18 mouse cellular contexts compared by ENCODE assay signal in the genomic region with DNA sequence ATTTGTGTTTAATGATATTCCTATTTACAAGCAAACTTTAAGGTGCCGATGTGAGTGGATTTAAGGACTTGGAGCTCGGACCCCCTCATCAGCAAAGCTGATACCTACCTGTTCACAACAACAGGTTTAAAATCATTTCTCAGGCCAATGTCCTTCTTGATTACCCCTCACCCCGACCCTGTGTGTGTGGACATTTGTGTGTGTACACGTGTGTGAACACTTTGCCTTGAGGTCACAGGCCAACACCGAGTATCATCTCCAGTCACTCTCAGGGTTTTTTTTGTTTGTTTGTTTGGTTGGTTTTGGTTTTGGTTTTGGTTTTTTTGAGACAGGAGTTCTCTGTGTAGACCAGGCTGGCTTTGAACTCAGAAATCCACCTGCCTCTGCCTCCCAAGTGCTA.
DNase-seq lines count a peak whose midpoint lies in the region; ATAC-seq lines count a peak whose summit lies in the region.
"Had no signal": no experiment of that assay in that cellular context is flagged by ENCODE, and none has a peak within 500 bp of the region (broad histone marks: within the 10 kb centered on the region; RNA-seq: fewer than 3 reads in every experiment).

No protein-coding gene starts in this region.

- H3K36me3 ChIP-seq in heart, embryonic 10.5 days, result peaks cover 11% of the 10 kb centered on the region
- peaks cover 4% of the 10 kb centered on the region; the same call in 1 of the 2 replicates for H3K36me3 ChIP-seq in heart, embryonic 12.5 days
- H3K36me3 ChIP-seq in kidney, embryonic 16.5 days (ENCODE audit: insufficient read depth, low read length), result no peaks in the 10 kb centered on the region
- H3K36me3 ChIP-seq in embryonic facial prominence, embryonic 11.5 days (replicated peaks; ENCODE audit: control insufficient read depth, insufficient read depth, low read depth, low read length), result no peaks in the 10 kb centered on the region
- H3K36me3 ChIP-seq in limb, embryonic 13.5 days, result 0 out of 2 replicates have a peak, but pooled peaks cover 2% of the 10 kb centered on the region

- WGBS in heart, embryonic 10.5 days, result 87% methylated on average over 5 of the region's 5 CpGs
- 80% methylated on average over 5 of the region's 5 CpGs for WGBS in heart, embryonic 12.5 days
- 75% methylated on average over 5 of the region's 5 CpGs for WGBS in kidney, embryonic 16.5 days
- 79% methylated on average over 5 of the region's 5 CpGs for WGBS in embryonic facial prominence, embryonic 11.5 days
- WGBS in limb, embryonic 13.5 days, result 91% methylated on average over 5 of the region's 5 CpGs

- no peaks in the 10 kb centered on the region for H3K9me3 ChIP-seq in heart, embryonic 10.5 days
- 0 out of 2 replicates have a peak, but pooled peaks cover 4% of the 10 kb centered on the region for H3K9me3 ChIP-seq in heart, embryonic 12.5 days (replicated peaks)
- H3K9me3 ChIP-seq in kidney, embryonic 16.5 days (ENCODE audit: low read length), result peaks cover 5% of the 10 kb centered on the region; the same call in 1 of the 2 replicates
- H3K9me3 ChIP-seq in embryonic facial prominence, embryonic 11.5 days (replicated peaks; ENCODE audit: control insufficient read depth, low read length), result no peaks in the 10 kb centered on the region
- H3K9me3 ChIP-seq in limb, embryonic 13.5 days, result no peaks in the 10 kb centered on the region
- H3K9me3 ChIP-seq: megakaryocyte, embryonic 14.5 days had no signal

- no peak overlapping the region for H3K4me2 ChIP-seq in heart, embryonic 12.5 days
- H3K4me2 ChIP-seq in kidney, embryonic 16.5 days (replicated peaks; ENCODE audit: low read depth, low read length), result no peak overlapping the region
- no peak overlapping the region for H3K4me2 ChIP-seq in embryonic facial prominence, embryonic 11.5 days (ENCODE audit: low read depth, low read length)
- H3K4me2 ChIP-seq in limb, embryonic 13.5 days (replicated peaks), result no peak overlapping the region

- H3K4me3 ChIP-seq in heart, embryonic 10.5 days, result no peak overlapping the region
- no peak overlapping the region for H3K4me3 ChIP-seq in heart, embryonic 12.5 days
- H3K4me3 ChIP-seq in kidney, embryonic 16.5 days (ENCODE audit: low read length), result no peak overlapping the region
- H3K4me3 ChIP-seq in embryonic facial prominence, embryonic 11.5 days (ENCODE audit: low read depth, low read length), result no peak overlapping the region
- H3K4me3 ChIP-seq in limb, embryonic 13.5 days, result no peak overlapping the region
- H3K4me3 ChIP-seq: megakaryocyte, embryonic 14.5 days had no signal

- H3K9ac ChIP-seq in heart, embryonic 12.5 days, result no peak overlapping the region
- H3K9ac ChIP-seq in kidney, embryonic 16.5 days (replicated peaks; ENCODE audit: low read length), result no peak overlapping the region
- no peak overlapping the region; the same call in 1 of the 2 replicates for H3K9ac ChIP-seq in embryonic facial prominence, embryonic 11.5 days (replicated peaks; ENCODE audit: low read length)
- H3K9ac ChIP-seq in limb, embryonic 13.5 days, result no peak overlapping the region

- peak overlapping the region; percentile 85; the same call in 1 of the 2 replicates for H3K27ac ChIP-seq in heart, embryonic 10.5 days
- no peak overlapping the region for H3K27ac ChIP-seq in heart, embryonic 12.5 days (ENCODE audit: poor library complexity, severe bottlenecking)
- peak overlapping the region; percentile 92; the same call in 1 of the 2 replicates for H3K27ac ChIP-seq in kidney, embryonic 16.5 days (ENCODE audit: low read length)
- 0 out of 2 replicates have a peak overlapping the region, but pooled peaks have one; percentile 52 for H3K27ac ChIP-seq in embryonic facial prominence, embryonic 11.5 days (replicated peaks; ENCODE audit: low read depth, low read length)
- H3K27ac ChIP-seq in limb, embryonic 13.5 days, result 0 out of 2 replicates have a peak overlapping the region, but pooled peaks have one; percentile 94
- H3K27ac ChIP-seq: hindbrain, postnatal 0 days had no signal

- H3K4me1 ChIP-seq in heart, embryonic 10.5 days, result peaks cover 73% of the 10 kb centered on the region
- H3K4me1 ChIP-seq in heart, embryonic 12.5 days (replicated peaks), result peaks cover 63% of the 10 kb centered on the region
- peaks cover 50% of the 10 kb centered on the region for H3K4me1 ChIP-seq in kidney, embryonic 16.5 days (ENCODE audit: insufficient read depth, low read length)
- H3K4me1 ChIP-seq in embryonic facial prominence, embryonic 11.5 days (ENCODE audit: control insufficient read depth, insufficient read depth, low read length), result peaks cover 6% of the 10 kb centered on the region
- peaks cover 54% of the 10 kb centered on the region for H3K4me1 ChIP-seq in limb, embryonic 13.5 days

- no peaks in the 10 kb centered on the region for H3K27me3 ChIP-seq in heart, embryonic 10.5 days (ENCODE audit: insufficient read depth, poor library complexity, severe bottlenecking)
- H3K27me3 ChIP-seq in heart, embryonic 12.5 days (replicated peaks), result no peaks in the 10 kb centered on the region
- H3K27me3 ChIP-seq in kidney, embryonic 16.5 days (ENCODE audit: insufficient read depth, low read length), result no peaks in the 10 kb centered on the region
- H3K27me3 ChIP-seq in embryonic facial prominence, embryonic 11.5 days (ENCODE audit: control insufficient read depth, insufficient read depth, low read length), result no peaks in the 10 kb centered on the region
- no peaks in the 10 kb centered on the region for H3K27me3 ChIP-seq in limb, embryonic 13.5 days
- H3K27me3 ChIP-seq: CH12.LX; megakaryocyte, embryonic 14.5 days had no signal

- DNase-seq in heart, embryonic 10.5 days (ENCODE audit: low spot score), result no peak
- no peak for DNase-seq in kidney, postnatal 4 days
- no peak for DNase-seq in embryonic facial prominence, embryonic 11.5 days (ENCODE audit: low spot score)
- DNase-seq in thymus, postnatal 14 days, result no peak
- DNase-seq: adrenal gland, adult 8-10 months; cerebellum, postnatal 25 days; kidney, postnatal 25 days; layer of hippocampus, adult 9-11 months; liver; lung, postnatal 14 days; right cerebral cortex, adult 18-20 months; thymus, postnatal 36 days had no signal

- ATAC-seq in heart, embryonic 12.5 days (ENCODE audit: insufficient number of reproducible peaks, low FRiP score), result no peak
- no peak for ATAC-seq in kidney, embryonic 16.5 days (ENCODE audit: low FRiP score, low TSS enrichment)
- ATAC-seq in embryonic facial prominence, embryonic 11.5 days (replicated peaks; ENCODE audit: insufficient number of reproducible peaks, low FRiP score, low TSS enrichment, low read depth), result no peak
- no peak for ATAC-seq in limb, embryonic 13.5 days (ENCODE audit: low FRiP score, low read depth)
- ATAC-seq: hindbrain, postnatal 0 days had no signal
